25 mouse cellular contexts compared by ENCODE assay signal in the genomic region with DNA sequence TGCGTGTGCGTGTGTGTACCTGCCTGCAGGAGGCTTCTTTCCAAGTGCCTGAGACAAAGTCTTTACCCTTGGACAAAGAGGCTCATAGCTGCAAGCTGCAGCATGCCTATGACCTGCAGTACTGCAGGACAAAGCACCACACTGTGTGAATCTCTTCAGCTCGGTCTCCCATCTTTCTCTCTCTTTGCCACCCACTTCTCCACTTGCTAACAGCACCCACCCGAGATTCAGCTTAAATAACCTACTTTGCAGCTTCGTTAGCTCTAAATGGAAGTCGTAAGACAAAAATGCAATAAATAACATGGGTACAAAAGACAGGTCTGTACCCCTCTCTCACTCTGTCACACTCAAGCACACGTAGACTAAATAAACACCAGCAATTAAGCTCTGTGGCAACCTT.
"Had no signal": no experiment of that assay in that cellular context is flagged by ENCODE, and none has a peak within 500 bp of the region (broad histone marks: within the 10 kb centered on the region; RNA-seq: fewer than 3 reads in every experiment).

No protein-coding gene starts in this region.

- DNase-seq: gastrocnemius, adult 2 months; gastrocnemius, postnatal 14 days; gastrocnemius, postnatal 36 days; heart, adult 2 months; heart, postnatal 14 days; heart, postnatal 36 days; kidney, adult 11 months; kidney, adult 2 months; kidney, adult 9 months; kidney, postnatal 14 days; kidney, postnatal 36 days; layer of hippocampus, adult 9-11 months; layer of hippocampus, postnatal 36 days had no signal

- H3K4me3 ChIP-seq: gastrocnemius, adult 2 months; heart, adult 2 months; heart, embryonic 13.5 days; heart, embryonic 15.5 days; hindbrain, embryonic 13.5 days; hindbrain, embryonic 15.5 days; intestine, embryonic 15.5 days; kidney, embryonic 15.5 days; limb, embryonic 13.5 days; limb, embryonic 15.5 days; liver, embryonic 12.5 days had no signal

- H3K27ac ChIP-seq: gastrocnemius, adult 2 months; heart, adult 2 months; heart, embryonic 13.5 days; heart, embryonic 15.5 days; hindbrain, embryonic 13.5 days; hindbrain, embryonic 15.5 days; hindbrain, postnatal 0 days; intestine, embryonic 15.5 days; kidney, embryonic 15.5 days; kidney, postnatal 0 days; limb, embryonic 13.5 days; limb, embryonic 15.5 days; liver, embryonic 12.5 days; liver, embryonic 14.5 days had no signal
